Mouse (Mus musculus): ENCODE measurements around the gene Rnf145.

Rnf145 gene

GRCm38 (mm10) chr11:44518281-44519095, at the start of gene Rnf145:
TSS of gene Rnf145 (plus strand) at chr11:44518964.
- DNase-seq (ENCODE audit: low spot score) = no peak

GRCm38 (mm10) chr11:44469646-44470431, 48.9 kb upstream of the Rnf145 start:
- no peak for DNase-seq (ENCODE audit: low spot score)

- DNase-seq (ENCODE audit: low spot score) = peak; percentile 93
These were observed 48.1 kb upstream of the Rnf145 start, which contains the start of gene Ublcp1 for GRCm38 (mm10) chr11:44470432-44471336. TSS of gene Ublcp1 (minus strand) at chr11:44470498.

GRCm38 (mm10) chr11:44471337-44471995, 47.3 kb upstream of the Rnf145 start:
- DNase-seq (ENCODE audit: low spot score) = no peak

- no peak for DNase-seq (ENCODE audit: low spot score)
These were observed 43.3 kb upstream of the Rnf145 start for GRCm38 (mm10) chr11:44475467-44475866.

- no peak for DNase-seq (ENCODE audit: low spot score)
These were observed 42.3 kb upstream of the Rnf145 start for GRCm38 (mm10) chr11:44476445-44476844.

- no peak for DNase-seq (ENCODE audit: low spot score)
These were observed 40.4 kb upstream of the Rnf145 start for GRCm38 (mm10) chr11:44478382-44478781.

- no peak for DNase-seq (ENCODE audit: low spot score)
These were observed 38.5 kb upstream of the Rnf145 start for GRCm38 (mm10) chr11:44480246-44480645.

GRCm38 (mm10) chr11:44485089-44485736, 33.6 kb upstream of the Rnf145 start:
- no peak for DNase-seq (ENCODE audit: low spot score)

GRCm38 (mm10) chr11:44489117-44489516, 29.6 kb upstream of the Rnf145 start:
- no peak for DNase-seq (ENCODE audit: low spot score)

- no peak for DNase-seq (ENCODE audit: low spot score)
These were observed 24.0 kb upstream of the Rnf145 start for GRCm38 (mm10) chr11:44494643-44495323.

GRCm38 (mm10) chr11:44496217-44496616, 22.5 kb upstream of the Rnf145 start:
- DNase-seq (ENCODE audit: low spot score) = peak; percentile 5

GRCm38 (mm10) chr11:44498412-44499272, 20.1 kb upstream of the Rnf145 start:
- no peak for DNase-seq (ENCODE audit: low spot score)

GRCm38 (mm10) chr11:44500966-44501365, 17.8 kb upstream of the Rnf145 start:
- no peak for DNase-seq (ENCODE audit: low spot score)

GRCm38 (mm10) chr11:44501477-44501876, 17.3 kb upstream of the Rnf145 start:
- DNase-seq (ENCODE audit: low spot score) = no peak

- DNase-seq (ENCODE audit: low spot score) = no peak
These were observed 15.8 kb upstream of the Rnf145 start for GRCm38 (mm10) chr11:44502931-44503330.

GRCm38 (mm10) chr11:44504146-44504545, 14.6 kb upstream of the Rnf145 start:
- no peak for DNase-seq (ENCODE audit: low spot score)

- DNase-seq (ENCODE audit: low spot score) = no peak
These were observed 14.0 kb upstream of the Rnf145 start for GRCm38 (mm10) chr11:44504761-44505160.

- no peak for DNase-seq (ENCODE audit: low spot score)
These were observed 9.9 kb upstream of the Rnf145 start for GRCm38 (mm10) chr11:44508876-44509275.
